Mouse (Mus musculus): Measurements from ENCODE around the gene Sart1.

GRCm38 (mm10) chr19:5370932-5371331, 17.6 kb downstream of the Sart1 start:
- TF ChIP-seq CTCF (conservative IDR thresholded peaks at IDR 0.05 in 1 of 2, IDR thresholded peaks at IDR 0.05 in 1 of 2; ENCODE audit: low read depth in 2 of 2, low read length in 2 of 2) (peak in 1 of 2 experiments; percentile 47; a peak in 2 of 4 replicates), POLR2A (IDR thresholded peaks at IDR 0.05; ENCODE audit: low read depth, low read length) (no peak), E2F4 (IDR thresholded peaks at IDR 0.05; ENCODE audit: insufficient replicate concordance, low read depth, low read length) (no peak), MYC (IDR thresholded peaks at IDR 0.05; ENCODE audit: low read depth, low read length) (no peak), NRF1 (IDR thresholded peaks at IDR 0.05; ENCODE audit: low read depth, low read length) (no peak)
